Mouse (Mus musculus): ENCODE measurements at regions not wholly inside any gene's neighbourhood (a gene's known extent, or its start where the extent isn't known, plus 50 kb on each side); places are given as distances from the start of the nearest gene placed in this dataset.

DNA sequence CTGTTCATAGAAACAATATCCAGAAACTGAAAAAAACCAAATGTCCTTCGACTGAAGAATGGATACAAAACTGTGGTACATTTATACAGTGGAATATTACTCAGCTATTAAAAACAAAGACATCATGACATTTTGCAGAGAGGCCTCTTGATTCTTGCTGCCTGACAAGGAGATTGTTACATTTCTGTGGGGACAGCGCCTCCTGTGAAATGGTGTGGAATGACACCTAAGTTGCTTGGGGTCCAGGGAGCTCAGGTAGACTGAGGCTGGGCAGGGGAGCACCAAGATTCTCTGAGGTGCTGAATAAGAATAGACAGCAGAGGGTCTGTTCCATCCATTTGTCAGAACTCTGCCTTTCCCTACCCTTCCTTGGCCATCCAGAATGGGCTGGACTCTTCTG lies 57.2 kb upstream of the Ctbp2 start:
- TF ChIP-seq CTCF (IDR thresholded peaks at IDR 0.05; ENCODE audit: low read depth): 0 out of 2 replicates have a peak, but pooled peaks have one; percentile 18
- TF ChIP-seq EP300 (IDR thresholded peaks at IDR 0.05; ENCODE audit: low read depth): no peak
